Mouse (Mus musculus) midbrain, embryonic 15.5 days (tissue): ENCODE measurements around the gene Gm20696. TPM values are rescaled to one million over a fixed set of nuclear protein-coding genes. Genes with fewer than 3 reads are reported as not detected.

Source experiments
- ATAC-seq: fragments of 200-750 bp; cut with Nextera tagmentation; replicated peaks from 2 replicates; pipeline ENCODE4 v1.8.0; 2017; ENCODE audit warnings: moderate TSS enrichment
- H3K27ac ChIP-seq: fragments of 300-500 bp; sonication (generic); 2 replicates; pipeline ENCODE4 v1.5.1; 2015; ENCODE audit warnings: mild to moderate bottlenecking, inconsistent platforms
- H3K27me3 ChIP-seq: fragments of 300-500 bp; sonication (generic); replicated peaks from 2 replicates; pipeline ENCODE4 v1.6.1; 2015; ENCODE audit warnings: inconsistent platforms
- H3K36me3 ChIP-seq: fragments of 300-500 bp; sonication (generic); replicated peaks from 2 replicates; pipeline ENCODE4 v1.6.1; 2015; ENCODE audit warnings: inconsistent platforms
- H3K4me1 ChIP-seq: fragments of 300-500 bp; sonication (generic); 2 replicates; pipeline ENCODE4 v1.6.1; 2015; ENCODE audit warnings: inconsistent platforms
- H3K4me2 ChIP-seq: fragments of 300-500 bp; sonication (generic); 2 replicates; pipeline ENCODE4 v1.6.1; 2015; ENCODE audit warnings: inconsistent platforms, mild to moderate bottlenecking, moderate library complexity
- H3K4me3 ChIP-seq: fragments of 300-500 bp; sonication (generic); 2 replicates; pipeline ENCODE4 v1.5.1; 2015; ENCODE audit warnings: mild to moderate bottlenecking, inconsistent platforms
- H3K9ac ChIP-seq: fragments of 300-500 bp; sonication (generic); 2 replicates; pipeline ENCODE4 v1.6.1; 2015; ENCODE audit warnings: mild to moderate bottlenecking, inconsistent platforms
- H3K9me3 ChIP-seq: fragments of 300-500 bp; sonication (generic); 2 replicates; pipeline ENCODE4 v1.6.1; 2016; ENCODE audit warnings: inconsistent platforms
- WGBS: fragments of 180-500 bp; shearing (Covaris S2); methylation state at CpG from one replicate; pipeline ENCODE4 v1.1.7; 2015; ENCODE audit warnings: mixed read lengths; 5-methylcytosine and 5-hydroxymethylcytosine counted together
- polyA plus RNA-seq: library from polyadenylated mRNA; unstranded; fragments of >200 nt; fragmentation: Nextera tagmentation; extraction: Ambion mirVana; gene quantifications from 2 replicates; pipeline ENCODE4 v1.2.1, GENCODE M21; 2015

Gene Gm20696
- polyA plus RNA-seq = 2.9 and 4.7 TPM in 2 replicates

DNA sequence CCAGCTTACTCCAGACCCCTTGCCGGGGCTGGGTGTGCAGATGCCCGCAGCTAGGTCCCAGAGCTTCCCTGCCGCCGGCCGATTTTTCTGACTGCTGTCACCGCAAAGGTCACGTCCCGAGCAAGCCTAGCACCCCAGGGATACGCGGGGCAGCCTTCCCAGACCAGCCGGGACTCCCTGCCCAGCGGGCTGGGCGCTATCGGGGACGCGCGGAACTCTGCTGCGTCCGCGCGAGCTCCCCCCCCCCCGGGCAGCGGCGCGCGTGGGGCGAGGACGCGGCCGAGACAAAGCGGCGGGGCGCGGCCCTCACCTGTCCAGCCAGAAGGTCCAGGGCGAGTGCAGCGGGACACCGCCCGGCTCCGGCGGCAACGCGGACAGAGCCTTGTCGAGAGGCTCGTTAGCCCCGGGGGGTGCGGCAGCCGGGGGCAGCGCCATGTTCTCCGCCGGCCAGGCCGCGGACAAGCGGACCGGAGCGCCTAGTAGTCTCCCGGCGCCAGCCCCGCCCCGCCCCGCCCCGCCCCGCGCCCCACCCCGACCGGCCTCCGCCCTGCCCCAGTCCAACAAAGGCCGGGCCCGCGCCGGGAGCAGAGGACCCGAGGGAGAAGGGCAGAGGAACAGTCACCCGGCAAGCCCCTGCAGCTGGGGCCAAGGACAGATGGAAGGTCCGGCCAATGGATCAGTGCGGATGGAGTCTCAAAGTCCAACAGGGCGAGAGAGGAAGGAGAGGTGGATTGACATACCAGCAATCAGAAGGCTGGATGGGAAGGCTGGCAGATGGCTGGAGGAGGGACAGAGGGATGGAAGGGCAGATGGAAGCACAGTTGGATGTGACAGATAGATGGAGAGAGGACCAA, at the start of gene Gm20696, which contains the start of gene Eif4e3:
TSS of gene Gm20696 (minus strand) at position 480 of the 854 bp plus-strand sequence.
TSS of gene Eif4e3 (minus strand) at position 454 of the 854 bp plus-strand sequence.
- Histone ChIP-seq H3K27me3 (no peaks in the 10 kb centered on the region; the same call in 1 of the 2 replicates), H3K4me3 (peak within 1 kb of the TSS; percentile 67), H3K9ac (peak within 1 kb of the TSS; percentile 70), H3K36me3 (no peaks in the 10 kb centered on the region), H3K9me3 (no peaks in the 10 kb centered on the region), H3K4me1 (peaks cover 57% of the 10 kb centered on the region), H3K4me2 (peak within 1 kb of the TSS; percentile 80), H3K27ac (peak within 1 kb of the TSS; percentile 70)
- under 1% methylated on average over 72 of the region's 75 CpGs for WGBS
- peak; percentile 32 for ATAC-seq

DNA sequence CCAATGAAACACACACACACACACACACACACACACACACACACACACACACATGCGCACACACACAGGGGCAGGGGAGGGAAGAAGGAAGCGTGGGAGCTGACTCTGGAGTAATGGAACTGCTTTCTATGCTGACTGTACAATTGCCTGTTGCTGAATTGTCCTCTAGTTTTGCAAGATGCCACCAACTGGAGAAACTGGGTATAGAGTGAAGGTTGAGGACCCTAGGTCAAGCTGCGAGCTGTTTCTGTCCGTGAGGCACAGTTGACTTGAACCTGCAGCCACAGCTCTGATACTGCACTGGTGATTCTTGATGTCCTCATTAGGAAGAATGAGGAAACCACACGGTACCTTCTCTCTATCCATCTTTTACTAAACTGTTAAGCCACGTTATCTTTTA, 49.3 kb upstream of the Gm20696 start:
- Histone ChIP-seq H3K27me3 (no peaks in the 10 kb centered on the region), H3K9ac (no peak overlapping the region), H3K4me3 (no peak overlapping the region), H3K4me1 (no peaks in the 10 kb centered on the region), H3K4me2 (no peak overlapping the region), H3K9me3 (no peaks in the 10 kb centered on the region), H3K36me3 (no peaks in the 10 kb centered on the region), H3K27ac (no peak overlapping the region)
- WGBS = 79% methylated on average over 5 of the region's 6 CpGs
- ATAC-seq = no peak

DNA sequence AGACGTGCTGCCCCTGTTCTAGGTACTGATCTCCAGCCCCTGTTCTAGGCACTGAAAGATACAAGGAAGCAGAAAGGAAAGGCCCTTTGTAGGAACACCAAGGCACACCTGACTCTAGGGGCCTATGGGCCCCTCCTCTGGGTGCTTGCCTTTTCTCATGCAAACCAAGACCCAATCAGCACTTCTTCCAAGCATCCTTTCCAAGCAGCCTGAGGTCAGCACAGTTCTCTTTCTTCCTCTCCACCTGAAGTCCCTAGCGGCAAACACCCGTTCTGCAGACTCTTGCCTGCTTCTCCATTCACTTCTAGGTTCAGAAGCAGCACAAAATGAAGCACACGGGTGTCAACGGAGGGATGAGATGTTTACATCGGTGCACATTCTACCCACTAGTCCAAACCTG, 48.6 kb upstream of the Gm20696 start:
- Histone ChIP-seq H3K27ac (no peak overlapping the region), H3K4me3 (no peak overlapping the region), H3K9me3 (no peaks in the 10 kb centered on the region), H3K4me1 (no peaks in the 10 kb centered on the region), H3K9ac (no peak overlapping the region), H3K36me3 (no peaks in the 10 kb centered on the region), H3K4me2 (no peak overlapping the region), H3K27me3 (no peaks in the 10 kb centered on the region)
- 63% methylated on average over 6 of the region's 6 CpGs for WGBS
- ATAC-seq = no peak

DNA sequence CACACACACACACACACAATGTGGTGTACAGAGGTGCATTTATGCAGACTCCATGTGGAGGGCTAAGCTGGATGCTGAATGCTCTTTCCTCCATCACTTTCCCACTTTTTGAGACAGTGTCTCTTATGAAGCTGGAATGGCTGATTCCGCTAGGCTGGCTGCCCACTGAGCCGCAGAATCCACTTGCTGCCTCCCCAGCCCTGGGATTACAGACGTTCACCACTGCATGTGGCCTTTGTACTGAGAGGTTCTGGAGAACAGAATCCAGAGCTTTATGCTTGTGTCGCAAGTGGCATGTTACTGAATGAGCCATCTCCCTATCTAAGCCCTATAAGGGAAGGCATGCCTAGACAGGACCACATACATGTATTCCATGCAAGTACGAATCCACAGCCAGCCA, 46.7 kb upstream of the Gm20696 start:
- no peaks in the 10 kb centered on the region for H3K36me3 ChIP-seq
- ATAC-seq = no peak

DNA sequence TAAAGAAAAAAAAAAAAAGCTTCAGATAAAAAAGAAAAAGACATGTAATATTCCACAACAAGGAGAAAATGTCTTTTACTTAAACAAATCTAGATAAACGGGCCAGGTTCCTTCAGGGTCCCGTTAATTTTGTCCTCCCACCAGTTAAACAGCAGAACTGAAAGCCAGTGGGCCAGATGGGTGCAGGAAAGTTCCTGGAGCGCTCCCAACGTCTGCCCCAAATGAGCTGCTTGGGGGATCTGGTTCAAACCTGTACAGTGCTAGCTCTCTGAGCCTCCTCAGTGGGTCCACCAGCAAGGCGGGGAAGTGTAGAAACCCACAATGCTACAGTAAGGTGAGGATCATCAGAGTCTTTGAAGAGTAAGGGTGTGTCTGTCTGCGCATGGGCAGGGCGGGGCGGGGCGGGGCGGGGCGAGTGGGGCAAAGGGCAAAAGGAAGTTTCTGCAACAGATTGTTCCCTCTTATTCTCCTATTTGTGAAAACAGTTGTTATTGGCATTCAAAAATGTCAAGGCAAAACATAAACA, 45.0 kb upstream of the Gm20696 start:
- no peak for ATAC-seq
- WGBS = 80% methylated on average over 11 of the region's 11 CpGs
- no peaks in the 10 kb centered on the region for H3K9me3 ChIP-seq
- no peak overlapping the region for H3K9ac ChIP-seq
- no peaks in the 10 kb centered on the region for H3K4me1 ChIP-seq
- H3K4me2 ChIP-seq = no peak overlapping the region
- no peak overlapping the region for H3K27ac ChIP-seq
- H3K36me3 ChIP-seq = no peaks in the 10 kb centered on the region
- no peaks in the 10 kb centered on the region for H3K27me3 ChIP-seq
- no peak overlapping the region for H3K4me3 ChIP-seq

More for the DNA sequence above, 46.7 kb upstream of the Gm20696 start:
- Histone ChIP-seq H3K9me3 (no peaks in the 10 kb centered on the region), H3K4me2 (no peak overlapping the region), H3K4me3 (no peak overlapping the region), H3K27me3 (no peaks in the 10 kb centered on the region), H3K4me1 (no peaks in the 10 kb centered on the region), H3K27ac (no peak overlapping the region), H3K9ac (no peak overlapping the region)
- WGBS = 56% methylated on average over 5 of the region's 5 CpGs

DNA sequence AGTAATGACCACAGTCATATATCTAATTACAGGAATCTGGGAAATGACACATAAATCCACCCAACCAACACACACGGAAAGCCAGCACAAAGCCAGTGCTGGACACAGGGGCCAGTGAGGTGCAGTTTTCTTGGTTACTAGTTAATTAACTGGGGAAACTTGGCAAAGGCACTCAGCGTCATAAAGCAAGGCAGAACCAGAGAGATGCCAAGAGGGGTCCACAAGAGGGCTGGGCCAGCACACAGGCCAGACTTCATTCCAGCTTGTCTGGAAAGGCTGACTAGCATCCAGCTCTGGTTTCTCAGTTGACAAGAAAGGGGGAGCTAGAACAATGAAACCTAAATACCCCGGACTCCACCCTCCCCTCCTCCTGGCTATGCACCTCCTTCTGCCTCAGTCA, 33.9 kb upstream of the Gm20696 start:
- H3K4me1 ChIP-seq = peaks cover 8% of the 10 kb centered on the region; the same call in 1 of the 2 replicates
- no peak for ATAC-seq
- H3K36me3 ChIP-seq = no peaks in the 10 kb centered on the region
- H3K27ac ChIP-seq = no peak overlapping the region
- no peak overlapping the region for H3K4me3 ChIP-seq
- no peak overlapping the region for H3K4me2 ChIP-seq
- WGBS = 66% methylated on average over 3 of the region's 3 CpGs
- H3K9ac ChIP-seq = no peak overlapping the region
- no peaks in the 10 kb centered on the region for H3K9me3 ChIP-seq
- H3K27me3 ChIP-seq = no peaks in the 10 kb centered on the region

DNA sequence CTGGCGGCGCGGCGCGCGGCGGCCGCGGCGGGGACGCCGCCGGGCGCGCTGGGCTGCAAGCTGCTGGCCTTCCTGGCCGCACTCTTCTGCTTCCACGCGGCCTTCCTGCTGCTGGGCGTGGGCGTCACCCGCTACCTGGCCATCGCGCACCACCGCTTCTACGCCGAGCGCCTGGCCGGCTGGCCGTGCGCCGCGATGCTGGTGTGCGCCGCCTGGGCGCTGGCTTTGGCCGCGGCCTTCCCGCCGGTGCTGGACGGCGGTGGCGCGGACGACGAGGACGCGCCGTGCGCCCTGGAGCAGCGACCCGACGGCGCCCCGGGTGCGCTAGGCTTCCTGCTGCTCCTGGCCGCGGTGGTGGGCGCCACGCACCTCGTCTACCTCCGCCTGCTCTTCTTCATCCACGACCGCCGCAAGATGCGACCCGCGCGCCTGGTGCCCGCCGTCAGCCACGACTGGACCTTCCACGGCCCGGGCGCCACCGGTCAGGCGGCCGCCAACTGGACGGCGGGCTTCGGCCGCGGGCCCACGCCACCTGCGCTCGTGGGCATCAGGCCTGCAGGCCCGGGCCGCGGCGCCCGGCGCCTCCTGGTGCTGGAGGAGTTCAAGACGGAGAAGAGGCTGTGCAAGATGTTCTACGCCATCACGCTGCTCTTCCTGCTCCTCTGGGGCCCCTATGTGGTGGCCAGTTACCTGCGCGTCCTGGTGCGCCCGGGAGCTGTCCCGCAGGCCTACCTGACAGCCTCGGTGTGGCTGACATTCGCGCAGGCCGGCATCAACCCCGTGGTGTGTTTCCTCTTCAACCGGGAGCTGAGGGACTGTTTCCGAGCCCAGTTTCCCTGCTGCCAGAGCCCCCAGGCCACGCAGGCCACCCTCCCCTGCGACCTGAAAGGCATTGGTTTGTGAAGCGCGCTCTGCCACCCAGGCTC, 26.6 kb upstream of the Gm20696 start:
- Histone ChIP-seq H3K9ac (peak overlapping the region; percentile 71), H3K36me3 (no peaks in the 10 kb centered on the region), H3K4me2 (peak overlapping the region; percentile 88), H3K27ac (peak overlapping the region; percentile 95), H3K4me3 (peak overlapping the region; percentile 85), H3K27me3 (peaks cover 8% of the 10 kb centered on the region; the same call in 1 of the 2 replicates), H3K4me1 (peaks cover 35% of the 10 kb centered on the region), H3K9me3 (no peaks in the 10 kb centered on the region)
- peak; percentile 57 for ATAC-seq
- WGBS = under 1% methylated on average over 110 of the region's 110 CpGs

DNA sequence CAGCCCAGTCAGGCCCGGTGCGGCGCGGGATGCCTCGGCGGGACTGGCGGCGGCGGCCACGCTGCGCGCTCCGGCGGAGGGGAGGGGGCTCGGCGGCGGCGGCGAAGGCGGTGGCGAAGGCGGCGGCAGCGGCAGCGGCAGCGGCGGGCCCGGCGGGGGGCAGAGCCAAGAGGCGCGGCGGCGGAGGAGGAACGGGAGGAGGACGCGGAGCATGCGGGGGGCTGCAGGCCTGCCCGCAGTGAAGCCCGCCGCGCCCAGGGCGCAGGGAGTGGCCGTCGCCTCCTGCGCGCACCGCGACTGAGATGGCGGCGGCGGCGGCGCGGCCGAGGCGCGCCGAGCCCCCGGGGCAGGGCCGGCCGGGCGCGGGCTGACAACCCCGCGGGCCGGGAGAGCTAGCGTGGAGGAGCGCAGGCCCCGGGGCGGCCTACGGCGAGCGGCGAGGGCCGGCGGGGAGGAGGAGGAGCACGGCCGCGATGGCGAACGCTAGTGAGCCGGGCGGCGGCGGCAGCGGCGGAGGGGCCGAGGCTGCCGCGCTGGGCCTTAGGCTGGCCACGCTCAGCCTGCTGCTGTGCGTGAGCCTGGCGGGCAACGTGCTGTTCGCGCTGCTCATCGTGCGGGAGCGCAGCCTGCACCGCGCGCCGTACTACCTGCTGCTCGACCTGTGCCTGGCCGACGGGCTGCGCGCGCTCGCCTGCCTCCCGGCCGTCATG, 25.8 kb upstream of the Gm20696 start, which contains the start of gene Gpr27:
TSS of gene Gpr27 (plus strand) at position 474 of the 710 bp plus-strand sequence.
- peak; percentile 89 for ATAC-seq
- Histone ChIP-seq H3K36me3 (no peaks in the 10 kb centered on the region), H3K27ac (peak within 1 kb of the TSS; percentile 95), H3K9ac (peak within 1 kb of the TSS; percentile 71), H3K27me3 (peaks cover 8% of the 10 kb centered on the region; the same call in 1 of the 2 replicates), H3K4me1 (peaks cover 35% of the 10 kb centered on the region), H3K9me3 (no peaks in the 10 kb centered on the region), H3K4me3 (peak within 1 kb of the TSS; percentile 85), H3K4me2 (peak within 1 kb of the TSS; percentile 88)
- under 1% methylated on average over 94 of the region's 112 CpGs for WGBS

DNA sequence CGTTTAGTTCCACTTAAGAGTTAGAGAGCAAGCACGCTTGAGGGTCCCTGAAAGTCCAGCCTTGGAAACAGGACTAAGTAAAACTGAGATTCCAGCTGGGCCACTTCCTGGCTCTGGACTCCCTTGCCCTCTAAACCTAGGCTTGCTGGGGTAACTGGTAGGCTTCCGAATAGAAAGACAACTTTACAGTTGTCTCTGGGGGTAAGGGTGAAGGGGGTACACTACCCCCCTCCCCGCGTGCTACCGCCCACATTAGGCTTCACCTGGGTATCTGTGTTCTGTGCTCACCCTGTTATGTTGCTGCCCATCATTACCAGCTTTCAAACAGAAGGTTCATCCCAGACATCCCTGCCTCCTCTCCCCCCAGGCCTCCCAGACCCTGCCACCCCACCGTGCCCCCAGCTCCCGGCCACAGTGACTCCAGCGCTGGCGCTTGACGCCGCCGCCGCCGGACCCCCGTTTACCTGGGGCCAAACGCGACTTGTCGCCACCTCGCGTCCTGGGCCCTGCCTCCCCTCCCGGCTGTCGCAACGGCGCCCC, 25.1 kb upstream of the Gm20696 start:
- H3K4me3 ChIP-seq = peak overlapping the region; percentile 85
- peak overlapping the region; percentile 95 for H3K27ac ChIP-seq
- no peaks in the 10 kb centered on the region for H3K36me3 ChIP-seq
- H3K9ac ChIP-seq = peak overlapping the region; percentile 71
- peak; percentile 34; the same call in 1 of the 2 replicates for ATAC-seq
- peak overlapping the region; percentile 88 for H3K4me2 ChIP-seq
- 6% methylated on average over 25 of the region's 25 CpGs for WGBS
- H3K4me1 ChIP-seq = peaks cover 35% of the 10 kb centered on the region
- H3K27me3 ChIP-seq = peaks cover 8% of the 10 kb centered on the region; the same call in 1 of the 2 replicates
- no peaks in the 10 kb centered on the region for H3K9me3 ChIP-seq

DNA sequence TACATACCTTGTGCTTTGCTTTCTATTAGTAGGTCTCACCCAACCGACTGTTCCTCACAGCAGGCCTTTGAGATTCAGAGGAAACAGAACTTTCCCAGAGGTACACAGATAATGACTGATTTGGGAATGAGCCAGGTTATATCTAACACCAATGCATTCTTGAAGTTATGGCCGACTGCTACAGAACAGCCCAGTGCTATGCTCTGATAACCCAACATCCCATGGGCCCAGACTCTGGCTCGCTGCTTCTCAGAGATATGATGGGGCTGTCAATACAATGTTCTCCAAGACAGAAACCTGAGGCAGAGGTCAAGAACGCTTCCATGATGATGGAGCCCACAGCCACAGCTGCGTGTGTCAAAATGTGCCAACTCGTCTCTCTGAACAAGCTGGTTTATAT, 21.9 kb upstream of the Gm20696 start:
- Histone ChIP-seq H3K9ac (no peak overlapping the region), H3K4me2 (no peak overlapping the region), H3K27me3 (peaks cover 5% of the 10 kb centered on the region; the same call in 1 of the 2 replicates), H3K36me3 (no peaks in the 10 kb centered on the region), H3K9me3 (no peaks in the 10 kb centered on the region), H3K27ac (no peak overlapping the region), H3K4me3 (no peak overlapping the region), H3K4me1 (peaks cover 12% of the 10 kb centered on the region)
- ATAC-seq = no peak
- WGBS = 86% methylated on average over 6 of the region's 6 CpGs

DNA sequence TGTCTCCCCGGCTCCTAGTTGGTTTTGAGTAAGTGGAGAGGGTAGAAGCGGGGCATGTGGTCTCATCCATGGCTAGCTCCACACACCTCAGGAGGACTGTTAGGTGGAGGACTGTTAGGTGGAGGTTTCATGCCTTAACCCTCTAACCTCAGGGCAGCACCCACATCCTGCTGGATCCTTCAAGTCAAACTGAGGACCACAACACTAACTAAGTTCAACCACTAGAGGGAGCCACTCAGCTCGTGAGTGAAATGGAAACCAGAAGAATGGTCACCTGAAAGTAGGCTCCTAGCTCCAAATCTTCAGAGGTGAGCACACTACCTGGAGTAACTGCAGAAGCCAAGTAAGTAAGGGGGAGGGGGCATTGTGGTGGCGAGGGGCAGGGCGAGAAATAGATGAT, 18.3 kb upstream of the Gm20696 start:
- no peak overlapping the region for H3K9ac ChIP-seq
- ATAC-seq = no peak
- no peaks in the 10 kb centered on the region for H3K27me3 ChIP-seq
- H3K9me3 ChIP-seq = no peaks in the 10 kb centered on the region
- 55% methylated on average over 5 of the region's 5 CpGs for WGBS
- H3K4me2 ChIP-seq = no peak overlapping the region
- no peaks in the 10 kb centered on the region for H3K36me3 ChIP-seq
- no peaks in the 10 kb centered on the region for H3K4me1 ChIP-seq
- no peak overlapping the region for H3K27ac ChIP-seq
- no peak overlapping the region for H3K4me3 ChIP-seq
